ENCODE assay signal across 27 mouse cellular contexts in the genomic region with DNA sequence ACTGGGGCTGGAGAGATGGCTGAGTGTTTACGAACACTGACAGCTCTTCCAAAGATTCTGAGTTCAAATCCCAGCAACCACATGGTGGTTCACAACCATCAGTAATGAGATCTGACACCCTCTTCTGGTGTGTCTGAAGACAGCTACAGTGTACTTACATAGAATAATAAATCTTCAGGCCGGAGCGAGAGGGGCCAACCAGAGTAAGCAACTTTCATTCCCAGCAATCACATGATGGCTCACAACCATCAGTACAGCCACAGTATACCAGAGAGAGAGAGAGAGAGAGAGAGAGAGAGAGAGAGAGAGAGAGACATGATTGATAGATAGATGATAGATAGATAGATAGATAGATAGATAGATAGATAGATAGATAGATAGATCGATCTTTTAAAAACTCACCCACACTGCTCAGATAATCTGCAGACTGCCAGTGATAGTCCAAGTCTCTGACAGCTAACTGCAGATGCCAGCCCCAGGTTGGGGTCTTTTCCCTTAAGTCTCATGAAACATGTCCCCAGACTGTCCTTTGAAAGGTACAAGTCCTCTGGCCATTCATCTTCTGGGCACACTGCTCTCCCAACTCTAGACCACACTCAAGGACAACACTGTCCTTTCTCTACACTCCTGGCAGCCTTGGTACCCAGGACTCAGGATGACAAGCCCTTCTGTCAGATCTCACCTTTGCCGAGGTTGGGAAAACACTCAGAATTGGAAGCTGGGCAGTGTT. TPM values are rescaled to one million over a fixed set of nuclear protein-coding genes. Genes with fewer than 3 reads are reported as not detected.
DNase-seq lines count a peak whose midpoint lies in the region; ATAC-seq lines count a peak whose summit lies in the region.
"Had no signal": no experiment of that assay in that cellular context is flagged by ENCODE, and none has a peak within 500 bp of the region (broad histone marks: within the 10 kb centered on the region; RNA-seq: fewer than 3 reads in every experiment).

No protein-coding gene starts in this region.

- ATAC-seq in forebrain, embryonic 14.5 days = no peak
- no peak for ATAC-seq in megakaryocyte, adult 5-6 weeks (ENCODE audit: poor library complexity, severe bottlenecking)
- ATAC-seq: midbrain, embryonic 15.5 days had no signal

- H3K79me2 ChIP-seq in macrophage (ENCODE audit: inconsistent target) = no peaks in the 10 kb centered on the region; the same call in 1 of the 2 replicates

- H3K4me3 ChIP-seq in forebrain, embryonic 10.5 days = 0 out of 2 replicates have a peak overlapping the region, but pooled peaks have one; percentile 12
- H3K4me3 ChIP-seq in forebrain, embryonic 14.5 days (ENCODE audit: low read depth, low read length) = no peak overlapping the region
- H3K4me3 ChIP-seq in megakaryocyte, embryonic 14.5 days (replicated peaks) = peak overlapping the region; percentile 85
- no peak overlapping the region for H3K4me3 ChIP-seq in embryonic facial prominence, embryonic 10.5 days
- H3K4me3 ChIP-seq in macrophage (ENCODE audit: inconsistent target) = no peak overlapping the region
- H3K4me3 ChIP-seq: heart, embryonic 15.5 days; limb, embryonic 13.5 days; midbrain, embryonic 15.5 days had no signal

- no peaks in the 10 kb centered on the region for H3K36me3 ChIP-seq in forebrain, embryonic 10.5 days (replicated peaks)
- H3K36me3 ChIP-seq in forebrain, embryonic 14.5 days (ENCODE audit: control insufficient read depth, insufficient read depth, low read length) = no peaks in the 10 kb centered on the region
- H3K36me3 ChIP-seq in megakaryocyte, embryonic 14.5 days (replicated peaks; ENCODE audit: low read length) = no peaks in the 10 kb centered on the region
- H3K36me3 ChIP-seq in embryonic facial prominence, embryonic 10.5 days (replicated peaks) = no peaks in the 10 kb centered on the region
- no peaks in the 10 kb centered on the region for H3K36me3 ChIP-seq in macrophage (ENCODE audit: inconsistent target)
- H3K36me3 ChIP-seq: heart, embryonic 15.5 days; limb, embryonic 13.5 days; midbrain, embryonic 15.5 days had no signal

- H3K9ac ChIP-seq in forebrain, embryonic 14.5 days (ENCODE audit: low read length) = no peak overlapping the region
- H3K9ac ChIP-seq: heart, embryonic 15.5 days; hindbrain, embryonic 14.5 days; limb, embryonic 13.5 days; midbrain, embryonic 15.5 days had no signal

- no peaks in the 10 kb centered on the region for H3K9me3 ChIP-seq in forebrain, embryonic 10.5 days
- no peaks in the 10 kb centered on the region for H3K9me3 ChIP-seq in forebrain, embryonic 14.5 days (replicated peaks; ENCODE audit: control insufficient read depth, low read length)
- H3K9me3 ChIP-seq in megakaryocyte, embryonic 14.5 days = no peaks in the 10 kb centered on the region
- no peaks in the 10 kb centered on the region for H3K9me3 ChIP-seq in embryonic facial prominence, embryonic 10.5 days
- H3K9me3 ChIP-seq: heart, embryonic 15.5 days; limb, embryonic 13.5 days; midbrain, embryonic 15.5 days had no signal

- no peak for DNase-seq in forebrain, embryonic 10.5 days (ENCODE audit: extremely low spot score, low spot score)
- no peak for DNase-seq in forebrain, embryonic 14.5 days (ENCODE audit: low spot score)
- DNase-seq in embryonic facial prominence, embryonic 10.5 days (ENCODE audit: low spot score) = no peak
- DNase-seq in right cerebral cortex, adult 2 months (ENCODE audit: low spot score in 2 of 2) = no peak
- DNase-seq in gastrocnemius, postnatal 10 days = no peak
- DNase-seq: cerebellum, adult 11-12 months; cerebellum, postnatal 36 days; gastrocnemius, postnatal 25 days; kidney, postnatal 10 days; retina, postnatal 1 day; thymus, postnatal 4 days had no signal

- no peaks in the 10 kb centered on the region for H3K27me3 ChIP-seq in forebrain, embryonic 10.5 days (ENCODE audit: poor library complexity, severe bottlenecking)
- H3K27me3 ChIP-seq in forebrain, embryonic 14.5 days (replicated peaks; ENCODE audit: control insufficient read depth, insufficient read depth, low read length) = no peaks in the 10 kb centered on the region
- no peaks in the 10 kb centered on the region for H3K27me3 ChIP-seq in megakaryocyte, embryonic 14.5 days (replicated peaks)
- H3K27me3 ChIP-seq in embryonic facial prominence, embryonic 10.5 days (replicated peaks; ENCODE audit: low read depth, poor library complexity, severe bottlenecking) = no peaks in the 10 kb centered on the region
- H3K27me3 ChIP-seq: heart, embryonic 15.5 days; limb, embryonic 13.5 days; midbrain, embryonic 15.5 days had no signal

- 92% methylated on average over 5 of the region's 5 CpGs for WGBS in forebrain, embryonic 10.5 days
- WGBS in forebrain, embryonic 14.5 days = 79% methylated on average over 5 of the region's 5 CpGs
- WGBS in embryonic facial prominence, embryonic 10.5 days = 89% methylated on average over 5 of the region's 5 CpGs
- WGBS in macrophage (ENCODE audit: missing documents) = 86% methylated on average over 5 of the region's 5 CpGs

- peaks cover 24% of the 10 kb centered on the region for H3K4me1 ChIP-seq in forebrain, embryonic 10.5 days
- no peaks in the 10 kb centered on the region for H3K4me1 ChIP-seq in forebrain, embryonic 14.5 days (ENCODE audit: control insufficient read depth, insufficient read depth, low read length)
- H3K4me1 ChIP-seq in megakaryocyte, embryonic 14.5 days = peaks cover 75% of the 10 kb centered on the region
- peaks cover 29% of the 10 kb centered on the region for H3K4me1 ChIP-seq in embryonic facial prominence, embryonic 10.5 days
- H3K4me1 ChIP-seq: heart, embryonic 15.5 days; midbrain, embryonic 15.5 days had no signal

- peak overlapping the region; percentile 52 for H3K27ac ChIP-seq in forebrain, embryonic 10.5 days
- H3K27ac ChIP-seq in forebrain, embryonic 14.5 days (ENCODE audit: low read depth, low read length) = no peak overlapping the region
- peak overlapping the region; percentile 65 for H3K27ac ChIP-seq in embryonic facial prominence, embryonic 10.5 days (replicated peaks)
- peak overlapping the region; percentile 85 for H3K27ac ChIP-seq in macrophage
- H3K27ac ChIP-seq: heart, embryonic 15.5 days; hindbrain, embryonic 14.5 days; limb, embryonic 13.5 days; midbrain, embryonic 15.5 days had no signal

- no peak overlapping the region for H3K4me2 ChIP-seq in forebrain, embryonic 14.5 days (ENCODE audit: low read length)
- H3K4me2 ChIP-seq: heart, embryonic 15.5 days; hindbrain, embryonic 14.5 days; limb, embryonic 13.5 days; midbrain, embryonic 15.5 days had no signal

RNA-seq across cellular contexts. Expression of a gene that starts 10.3 kb away (rescaled TPM):
- polyA plus RNA-seq in forebrain, embryonic 10.5 days (2016; fragmentation: Nextera tagmentation; extraction: Ambion mirVana) = 12.7 and 12.8 TPM in 2 replicates
- polyA plus RNA-seq in forebrain, embryonic 14.5 days (2014; fragmentation: Nextera tagmentation; extraction: Ambion mirVana) = 36.6 and 42.2 TPM in 2 replicates
- polyA plus RNA-seq in megakaryocyte, embryonic 14.5 days (2012; ENCODE audit: insufficient read depth, low replicate concordance) = 23.1 and 70.1 TPM in 2 replicates
- 9.6 and 10.0 TPM in 2 replicates for total RNA-seq in megakaryocyte, adult 5-6 weeks (2015)
- 40.8 and 73.5 TPM in 2 replicates for total RNA-seq in megakaryocyte, adult 5-6 weeks (2017)
- 14.4 and 18.5 TPM in 2 replicates for polyA plus RNA-seq in embryonic facial prominence, embryonic 10.5 days (2016; fragmentation: Nextera tagmentation; extraction: Ambion mirVana)
- 1 to 10 TPM in 1 of 26 experiments, not detected in 25; 4.3 TPM for total RNA-seq in macrophage (2018; cell fraction: chromatin; rRNA removed)
- 10 to 100 TPM in 6 of 26 experiments, 1 to 10 TPM in 20; 2.1 to 25.6 (median 7.1) TPM for total RNA-seq in macrophage (2018; cell fraction: cytosol; rRNA removed)
- total RNA-seq in macrophage (2018; cell fraction: nucleus; rRNA removed) = 1 to 10 TPM in 7 of 26 experiments, not detected in 19; 1.9 to 4.9 (median 2.5) TPM
- 6.8 to 9.9 TPM (median 7.1 TPM) in 3 replicates for polyA plus RNA-seq in macrophage (2018)
- total RNA-seq in gastrocnemius, postnatal 10 days (2021) = 1 to 10 TPM in 1 of 2 experiments, not detected in 1; 1.7 TPM
- total RNA-seq: adrenal gland, adult 18-20 months; gastrocnemius, postnatal 25 days; layer of hippocampus, adult 8-10 months; left cerebral cortex, adult 8-10 months had no signal

RNA-seq across cellular contexts. Expression of a gene that starts 18.0 kb away (rescaled TPM):
- not detected in 2 replicates for polyA plus RNA-seq in forebrain, embryonic 10.5 days (2016; fragmentation: Nextera tagmentation; extraction: Ambion mirVana)
- polyA plus RNA-seq in forebrain, embryonic 14.5 days (2014; fragmentation: Nextera tagmentation; extraction: Ambion mirVana) = not detected in 2 replicates
- polyA plus RNA-seq in megakaryocyte, embryonic 14.5 days (2012; ENCODE audit: insufficient read depth, low replicate concordance) = not detected in 2 replicates
- not detected in 2 replicates for total RNA-seq in megakaryocyte, adult 5-6 weeks (2015)
- not detected in 2 replicates for total RNA-seq in megakaryocyte, adult 5-6 weeks (2017)
- polyA plus RNA-seq in embryonic facial prominence, embryonic 10.5 days (2016; fragmentation: Nextera tagmentation; extraction: Ambion mirVana) = not detected in 2 replicates
- total RNA-seq in macrophage (2018; cell fraction: chromatin; rRNA removed) = not detected
- not detected for total RNA-seq in macrophage (2018; cell fraction: cytosol; rRNA removed)
- total RNA-seq in macrophage (2018; cell fraction: nucleus; rRNA removed) = 1 to 10 TPM in 1 of 26 experiments, not detected in 25; 1.2 TPM
- not detected in 3 replicates for polyA plus RNA-seq in macrophage (2018)
- not detected for total RNA-seq in gastrocnemius, postnatal 10 days (2021)
- total RNA-seq: adrenal gland, adult 18-20 months; gastrocnemius, postnatal 25 days; layer of hippocampus, adult 8-10 months; left cerebral cortex, adult 8-10 months; megakaryocyte progenitor cell, adult 5-6 weeks; neutrophil, adult 5-6 weeks had no signal
- polyA plus RNA-seq: brain, embryonic 14.5 days; embryonic facial prominence, embryonic 11.5 days; heart, embryonic 15.5 days; hindbrain, embryonic 14.5 days; intestine, embryonic 16.5 days; limb, embryonic 13.5 days; lung, embryonic 16.5 days; midbrain, embryonic 15.5 days had no signal

RNA-seq across cellular contexts. Expression of a gene that starts 18.1 kb away (rescaled TPM):
- polyA plus RNA-seq in forebrain, embryonic 10.5 days (2016; fragmentation: Nextera tagmentation; extraction: Ambion mirVana) = not detected in 2 replicates
- polyA plus RNA-seq in forebrain, embryonic 14.5 days (2014; fragmentation: Nextera tagmentation; extraction: Ambion mirVana) = not detected in 2 replicates
- polyA plus RNA-seq in megakaryocyte, embryonic 14.5 days (2012; ENCODE audit: insufficient read depth, low replicate concordance) = not detected in 2 replicates
- not detected in 2 replicates for total RNA-seq in megakaryocyte, adult 5-6 weeks (2015)
- total RNA-seq in megakaryocyte, adult 5-6 weeks (2017) = not detected in 2 replicates
- not detected in 2 replicates for polyA plus RNA-seq in embryonic facial prominence, embryonic 10.5 days (2016; fragmentation: Nextera tagmentation; extraction: Ambion mirVana)
- total RNA-seq in macrophage (2018; cell fraction: chromatin; rRNA removed) = not detected
- total RNA-seq in macrophage (2018; cell fraction: cytosol; rRNA removed) = not detected
- not detected for total RNA-seq in macrophage (2018; cell fraction: nucleus; rRNA removed)
- not detected in 3 replicates for polyA plus RNA-seq in macrophage (2018)
- total RNA-seq in gastrocnemius, postnatal 10 days (2021) = not detected
- total RNA-seq: adrenal gland, adult 18-20 months; gastrocnemius, postnatal 25 days; layer of hippocampus, adult 8-10 months; left cerebral cortex, adult 8-10 months; megakaryocyte progenitor cell, adult 5-6 weeks; neutrophil, adult 5-6 weeks had no signal
- polyA plus RNA-seq: embryonic facial prominence, embryonic 11.5 days; heart, embryonic 15.5 days; intestine, embryonic 16.5 days; limb, embryonic 13.5 days; lung, embryonic 16.5 days had no signal

RNA-seq across cellular contexts. Expression of a gene that starts 32.4 kb away (rescaled TPM):
- 2,087 and 2,135 TPM in 2 replicates for polyA plus RNA-seq in forebrain, embryonic 10.5 days (2016; fragmentation: Nextera tagmentation; extraction: Ambion mirVana)
- 1,541 and 2,138 TPM in 2 replicates for polyA plus RNA-seq in forebrain, embryonic 14.5 days (2014; fragmentation: Nextera tagmentation; extraction: Ambion mirVana)
- polyA plus RNA-seq in megakaryocyte, embryonic 14.5 days (2012; ENCODE audit: insufficient read depth, low replicate concordance) = 171 and 2,463 TPM in 2 replicates
- 1,493 and 1,909 TPM in 2 replicates for total RNA-seq in megakaryocyte, adult 5-6 weeks (2015)
- total RNA-seq in megakaryocyte, adult 5-6 weeks (2017) = 575 and 756 TPM in 2 replicates
- polyA plus RNA-seq in embryonic facial prominence, embryonic 10.5 days (2016; fragmentation: Nextera tagmentation; extraction: Ambion mirVana) = 2,181 and 2,235 TPM in 2 replicates
- total RNA-seq in macrophage (2018; cell fraction: chromatin; rRNA removed) = 100 to 1,000 TPM in 25 of 26 experiments, 10 to 100 TPM in 1; 91.4 to 296 (median 150) TPM
- total RNA-seq in macrophage (2018; cell fraction: cytosol; rRNA removed) = 1,000 to 10,000 TPM in 12 of 26 experiments, 100 to 1,000 TPM in 14; 496 to 1,324 (median 876) TPM
- total RNA-seq in macrophage (2018; cell fraction: nucleus; rRNA removed) = 100 to 1,000 TPM; 113 to 335 (median 188) TPM
- 136 to 976 TPM (median 876 TPM) in 3 replicates for polyA plus RNA-seq in macrophage (2018)
- 100 to 1,000 TPM; 680 to 704 TPM for total RNA-seq in gastrocnemius, postnatal 10 days (2021)

RNA-seq across cellular contexts. Expression of a gene that starts 45.4 kb away (rescaled TPM):
- 0.25 and 0.55 TPM in 2 replicates for polyA plus RNA-seq in forebrain, embryonic 10.5 days (2016; fragmentation: Nextera tagmentation; extraction: Ambion mirVana)
- polyA plus RNA-seq in forebrain, embryonic 14.5 days (2014; fragmentation: Nextera tagmentation; extraction: Ambion mirVana) = not detected in 2 replicates
- 0.50 TPM in 1 of 2 replicates, not detected in the other for polyA plus RNA-seq in megakaryocyte, embryonic 14.5 days (2012; ENCODE audit: insufficient read depth, low replicate concordance)
- total RNA-seq in megakaryocyte, adult 5-6 weeks (2015) = 0.64 and 1.0 TPM in 2 replicates
- 0.18 and 0.24 TPM in 2 replicates for total RNA-seq in megakaryocyte, adult 5-6 weeks (2017)
- polyA plus RNA-seq in embryonic facial prominence, embryonic 10.5 days (2016; fragmentation: Nextera tagmentation; extraction: Ambion mirVana) = 0.26 and 0.40 TPM in 2 replicates
- not detected for total RNA-seq in macrophage (2018; cell fraction: chromatin; rRNA removed)
- total RNA-seq in macrophage (2018; cell fraction: cytosol; rRNA removed) = under 1 TPM in 9 of 26 experiments, not detected in 17; 0.05 to 0.43 (median 0.13) TPM
- total RNA-seq in macrophage (2018; cell fraction: nucleus; rRNA removed) = 1 to 10 TPM in 1 of 26 experiments, under 1 TPM in 3, not detected in 22; 0.40 to 1.8 (median 0.63) TPM
- polyA plus RNA-seq in macrophage (2018) = 0.44 TPM in 1 of 3 replicates, not detected in the others
- 1 to 10 TPM in 1 of 2 experiments, under 1 TPM in 1; 0.21 to 1.6 TPM for total RNA-seq in gastrocnemius, postnatal 10 days (2021)

Comparison
In these comparisons a context has a peak if more than half of its experiments do, and no peak if none do; other contexts are left out.
1. H3K4me3 ChIP-seq: peak in forebrain, embryonic 10.5 days (single experiment) and megakaryocyte, embryonic 14.5 days (single experiment); none in forebrain, embryonic 14.5 days (single experiment), embryonic facial prominence, embryonic 10.5 days (single experiment) and macrophage (single experiment).